Mouse (Mus musculus): ENCODE data around the gene Gm10401. TPM values are rescaled to one million over a fixed set of nuclear protein-coding genes. Genes with fewer than 3 reads are reported as not detected.
A peak's percentile ranks its signal among the peaks of the same experiment; 100 is the strongest.
"Not testable (repeated sequence)": the region's sequence is repeated elsewhere in the genome, so short reads cannot be mapped to it uniquely, and the experiment has no call there.

Gm10401 gene
- total RNA-seq, 4 experiments from 2014 or later = not detected

- peak in 1 of 2 experiments; percentile 63 for DNase-seq (ENCODE audit: low spot score in 2 of 2)
Measured at GRCm38 (mm10) chr5:115118961-115119570, 21.0 kb upstream of the Gm10401 start, which contains the start of gene Acads. Gene Acads, minus strand, starts transcription at chr5:115119346.

GRCm38 (mm10) chr5:115117467-115117866 lies 19.4 kb upstream of the Gm10401 start:
- DNase-seq (ENCODE audit: low spot score in 2 of 2) = no peak

- no peak for DNase-seq (ENCODE audit: low spot score in 2 of 2)
Measured at GRCm38 (mm10) chr5:115116426-115116825, 18.3 kb upstream of the Gm10401 start.

GRCm38 (mm10) chr5:115114501-115114900 lies 16.4 kb upstream of the Gm10401 start:
- DNase-seq (ENCODE audit: low spot score in 2 of 2) = no peak

GRCm38 (mm10) chr5:115113244-115113643 lies 15.1 kb upstream of the Gm10401 start:
- DNase-seq (ENCODE audit: low spot score in 2 of 2) = no peak

- no peak for DNase-seq (ENCODE audit: low spot score in 2 of 2)
Measured at GRCm38 (mm10) chr5:115111156-115111555, 13.1 kb upstream of the Gm10401 start.

GRCm38 (mm10) chr5:115103253-115103652 lies 5.2 kb upstream of the Gm10401 start:
- not testable (repeated sequence) for DNase-seq (ENCODE audit: low spot score in 2 of 2)

- no peak for DNase-seq (ENCODE audit: low spot score in 2 of 2)
Measured at GRCm38 (mm10) chr5:115102231-115102630, 4.1 kb upstream of the Gm10401 start.

- no peak for DNase-seq (ENCODE audit: low spot score in 2 of 2)
Measured at GRCm38 (mm10) chr5:115100473-115100872, 2.4 kb upstream of the Gm10401 start.

- DNase-seq (ENCODE audit: low spot score in 2 of 2) = no peak
Measured at GRCm38 (mm10) chr5:115099991-115100390, 1.9 kb upstream of the Gm10401 start.

GRCm38 (mm10) chr5:115099530-115099929 lies 1.4 kb upstream of the Gm10401 start:
- DNase-seq (ENCODE audit: low spot score in 2 of 2) = no peak

GRCm38 (mm10) chr5:115091776-115092175 lies 6.3 kb downstream of the Gm10401 start:
- no peak for DNase-seq (ENCODE audit: low spot score in 2 of 2)

- no peak for DNase-seq (ENCODE audit: low spot score in 2 of 2)
Measured at GRCm38 (mm10) chr5:115091015-115091414, 7.1 kb downstream of the Gm10401 start.

- no peak for DNase-seq (ENCODE audit: low spot score in 2 of 2)
Measured at GRCm38 (mm10) chr5:115089592-115090268, 8.4 kb downstream of the Gm10401 start.

GRCm38 (mm10) chr5:115085675-115086074 lies 12.4 kb downstream of the Gm10401 start:
- no peak for DNase-seq (ENCODE audit: low spot score in 2 of 2)

GRCm38 (mm10) chr5:115083492-115083891 lies 14.6 kb downstream of the Gm10401 start:
- no peak for DNase-seq (ENCODE audit: low spot score in 2 of 2)

- DNase-seq (ENCODE audit: low spot score in 2 of 2) = no peak
Measured at GRCm38 (mm10) chr5:115081636-115082035, 16.5 kb downstream of the Gm10401 start.

GRCm38 (mm10) chr5:115076144-115076901 lies 21.8 kb downstream of the Gm10401 start:
- peak in 1 of 2 experiments; percentile 55 for DNase-seq (ENCODE audit: low spot score in 2 of 2)

GRCm38 (mm10) chr5:115074749-115075148 lies 23.3 kb downstream of the Gm10401 start:
- no peak for DNase-seq (ENCODE audit: low spot score in 2 of 2)

GRCm38 (mm10) chr5:115073306-115073705 lies 24.8 kb downstream of the Gm10401 start:
- DNase-seq (ENCODE audit: low spot score in 2 of 2) = not testable (repeated sequence)

- DNase-seq (ENCODE audit: low spot score in 2 of 2) = peak in 1 of 2 experiments; percentile 46
Measured at GRCm38 (mm10) chr5:115072143-115072542, 26.0 kb downstream of the Gm10401 start.

Data from layer of hippocampus, adult 8-10 months (tissue).